Mouse (Mus musculus): ENCODE data around the gene Pax7. TPM values are rescaled to one million over a fixed set of nuclear protein-coding genes. Genes with fewer than 3 reads are reported as not detected.

Pax7 gene
- polyA plus RNA-seq, 1 experiment from 2014 or later = 1.1 TPM

GRCm38 (mm10) chr4:139821491-139822160, 11.7 kb downstream of the Pax7 start:
- Histone ChIP-seq H3K9ac (peak overlapping the region; percentile 6; the same call in 1 of the 2 replicates), H3K4me2 (replicated peaks) (peak overlapping the region; percentile 50), H3K4me1 (peaks cover 70% of the 10 kb centered on the region), H3K4me3 (peak overlapping the region; percentile 25), H3K9me3 (replicated peaks) (no peaks in the 10 kb centered on the region), H3K27me3 (peaks cover 94% of the 10 kb centered on the region), H3K27ac (peak overlapping the region; percentile 66), H3K36me3 (no peaks in the 10 kb centered on the region)
- peak; percentile 59 for ATAC-seq (ENCODE audit: low FRiP score)
- under 1% methylated on average over 62 of the region's 65 CpGs for WGBS

DNA sequence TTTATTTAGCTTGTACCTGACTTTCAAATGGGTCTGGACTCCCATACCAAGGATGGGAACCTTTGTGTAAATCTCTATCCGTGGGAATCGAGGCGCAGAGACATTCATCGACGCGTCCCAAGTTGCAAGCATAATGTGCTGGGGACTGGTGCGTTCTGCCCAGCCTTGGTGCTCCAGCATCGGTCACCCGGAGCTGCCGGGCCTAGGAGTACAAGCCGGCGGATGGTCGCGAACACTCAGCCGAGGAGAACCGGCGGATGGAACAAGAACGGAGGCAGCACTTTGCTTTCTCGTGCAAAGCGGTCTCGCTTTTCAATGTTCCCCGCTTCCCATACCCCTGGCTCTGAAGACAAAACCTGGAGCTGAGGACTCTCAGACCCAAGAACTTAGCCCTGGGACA, 12.3 kb downstream of the Pax7 start:
- WGBS = 1% methylated on average over 22 of the region's 22 CpGs
- peak overlapping the region; percentile 25 for H3K4me3 ChIP-seq
- H3K36me3 ChIP-seq = no peaks in the 10 kb centered on the region
- H3K27ac ChIP-seq = 0 out of 2 replicates have a peak overlapping the region, but pooled peaks have one; percentile 66
- ATAC-seq (ENCODE audit: low FRiP score) = no peak
- H3K27me3 ChIP-seq = peaks cover 94% of the 10 kb centered on the region
- no peaks in the 10 kb centered on the region for H3K9me3 ChIP-seq (replicated peaks)
- peak overlapping the region; percentile 6 for H3K9ac ChIP-seq
- peak overlapping the region; percentile 50 for H3K4me2 ChIP-seq (replicated peaks)
- peaks cover 66% of the 10 kb centered on the region for H3K4me1 ChIP-seq

- Histone ChIP-seq H3K4me1 (peaks cover 57% of the 10 kb centered on the region), H3K9ac (no peak overlapping the region), H3K4me2 (replicated peaks) (no peak overlapping the region), H3K4me3 (no peak overlapping the region), H3K36me3 (no peaks in the 10 kb centered on the region), H3K27me3 (peaks cover 92% of the 10 kb centered on the region), H3K9me3 (replicated peaks) (no peaks in the 10 kb centered on the region), H3K27ac (no peak overlapping the region)
- ATAC-seq (ENCODE audit: low FRiP score) = no peak
- 5% methylated on average over 9 of the region's 9 CpGs for WGBS
These were observed 13.8 kb downstream of the Pax7 start for GRCm38 (mm10) chr4:139819411-139820030.

- Histone ChIP-seq H3K27ac (no peak overlapping the region), H3K4me3 (no peak overlapping the region), H3K36me3 (no peaks in the 10 kb centered on the region), H3K9ac (no peak overlapping the region), H3K4me2 (replicated peaks) (0 out of 2 replicates have a peak overlapping the region, but pooled peaks have one; percentile 6), H3K27me3 (peaks cover 92% of the 10 kb centered on the region), H3K4me1 (peaks cover 49% of the 10 kb centered on the region), H3K9me3 (replicated peaks) (no peaks in the 10 kb centered on the region)
- no peak for ATAC-seq (ENCODE audit: low FRiP score)
- WGBS = 1% methylated on average over 6 of the region's 7 CpGs
These were observed 15.2 kb downstream of the Pax7 start for GRCm38 (mm10) chr4:139818163-139818562.

DNA sequence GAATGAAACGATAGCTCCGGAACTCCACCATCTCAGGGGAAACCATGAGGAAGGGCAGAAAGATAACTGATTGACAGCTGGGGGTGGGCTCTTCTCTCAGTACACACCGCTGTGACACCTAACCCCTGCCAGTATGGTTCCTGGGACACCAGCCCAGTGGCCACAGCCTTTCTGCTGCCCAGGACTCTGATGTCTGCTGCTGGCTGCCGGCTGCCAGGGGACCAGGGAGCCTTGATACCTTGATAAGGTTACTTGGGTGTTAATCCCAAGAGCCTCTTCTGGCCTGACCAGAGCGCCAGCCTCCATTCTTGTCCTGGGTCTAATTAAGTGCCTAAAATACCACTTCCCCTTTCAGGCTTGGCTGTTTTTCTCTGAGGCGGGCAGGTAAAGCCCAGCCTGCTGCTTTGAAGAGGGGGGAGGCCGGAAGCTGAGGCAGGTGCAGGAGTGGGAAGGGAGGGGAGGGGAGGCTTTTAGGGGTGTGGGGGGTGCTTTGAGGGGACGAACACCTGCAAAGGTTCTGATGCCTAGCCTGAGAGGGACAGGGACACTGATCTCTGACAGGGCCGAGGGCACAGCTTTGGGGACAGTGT, 19.9 kb downstream of the Pax7 start:
- Histone ChIP-seq H3K9me3 (replicated peaks) (no peaks in the 10 kb centered on the region), H3K9ac (no peak overlapping the region), H3K4me2 (replicated peaks) (no peak overlapping the region), H3K4me1 (peaks cover 44% of the 10 kb centered on the region), H3K27me3 (peaks cover 96% of the 10 kb centered on the region), H3K27ac (no peak overlapping the region), H3K36me3 (no peaks in the 10 kb centered on the region), H3K4me3 (no peak overlapping the region)
- WGBS = 29% methylated on average over 9 of the region's 9 CpGs
- ATAC-seq (ENCODE audit: low FRiP score) = no peak

DNA sequence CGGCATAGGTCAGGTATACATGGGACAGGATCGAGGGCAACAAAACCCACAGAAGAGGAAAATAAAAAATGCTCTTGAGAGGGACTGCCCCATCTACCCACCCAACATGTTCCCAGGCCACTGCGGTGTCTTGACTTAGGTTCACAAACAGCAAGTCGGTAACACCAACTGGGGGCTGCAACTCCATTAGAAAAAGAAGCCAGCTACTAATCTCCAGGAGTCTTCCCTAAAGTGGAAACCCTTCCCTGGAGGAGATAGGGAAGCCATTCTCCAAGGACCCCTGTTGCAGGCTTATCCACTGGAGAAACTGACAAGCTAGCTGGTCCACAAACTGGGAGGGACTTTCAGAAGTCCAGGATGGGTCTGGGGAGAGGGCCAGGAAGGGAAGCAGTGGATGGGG, 21.4 kb downstream of the Pax7 start:
- 47% methylated on average over 4 of the region's 4 CpGs for WGBS
- no peak overlapping the region for H3K4me3 ChIP-seq
- ATAC-seq (ENCODE audit: low FRiP score) = no peak
- H3K36me3 ChIP-seq = no peaks in the 10 kb centered on the region
- no peaks in the 10 kb centered on the region for H3K9me3 ChIP-seq (replicated peaks)
- H3K4me1 ChIP-seq = peaks cover 40% of the 10 kb centered on the region
- H3K27me3 ChIP-seq = peaks cover 91% of the 10 kb centered on the region
- no peak overlapping the region for H3K9ac ChIP-seq
- H3K27ac ChIP-seq = no peak overlapping the region
- no peak overlapping the region for H3K4me2 ChIP-seq (replicated peaks)

- Histone ChIP-seq H3K27ac (peak overlapping the region; percentile 62; the same call in 1 of the 2 replicates), H3K4me2 (replicated peaks) (peak overlapping the region; percentile 28; the same call in 1 of the 2 replicates)
- ATAC-seq (ENCODE audit: low FRiP score) = no peak
These were observed 21.9 kb downstream of the Pax7 start for GRCm38 (mm10) chr4:139811475-139811874.

GRCm38 (mm10) chr4:139810762-139811438, 22.4 kb downstream of the Pax7 start:
- no peak overlapping the region for H3K9ac ChIP-seq
- peaks cover 91% of the 10 kb centered on the region for H3K27me3 ChIP-seq
- no peaks in the 10 kb centered on the region for H3K9me3 ChIP-seq (replicated peaks)
- H3K4me2 ChIP-seq (replicated peaks) = peak overlapping the region; percentile 28
- peak; percentile 18; the same call in 1 of the 2 replicates for ATAC-seq (ENCODE audit: low FRiP score)
- no peaks in the 10 kb centered on the region for H3K36me3 ChIP-seq
- peaks cover 50% of the 10 kb centered on the region for H3K4me1 ChIP-seq
- peak overlapping the region; percentile 62 for H3K27ac ChIP-seq
- no peak overlapping the region for H3K4me3 ChIP-seq
- WGBS = 3% methylated on average over 22 of the region's 22 CpGs

More at GRCm38 (mm10) chr4:139811475-139811874, 21.9 kb downstream of the Pax7 start:
- H3K36me3 ChIP-seq = no peaks in the 10 kb centered on the region
- H3K9me3 ChIP-seq (replicated peaks) = no peaks in the 10 kb centered on the region
- peaks cover 44% of the 10 kb centered on the region for H3K4me1 ChIP-seq
- peaks cover 91% of the 10 kb centered on the region for H3K27me3 ChIP-seq
- no peak overlapping the region for H3K9ac ChIP-seq
- 11% methylated on average over 5 of the region's 5 CpGs for WGBS
- H3K4me3 ChIP-seq = no peak overlapping the region

DNA sequence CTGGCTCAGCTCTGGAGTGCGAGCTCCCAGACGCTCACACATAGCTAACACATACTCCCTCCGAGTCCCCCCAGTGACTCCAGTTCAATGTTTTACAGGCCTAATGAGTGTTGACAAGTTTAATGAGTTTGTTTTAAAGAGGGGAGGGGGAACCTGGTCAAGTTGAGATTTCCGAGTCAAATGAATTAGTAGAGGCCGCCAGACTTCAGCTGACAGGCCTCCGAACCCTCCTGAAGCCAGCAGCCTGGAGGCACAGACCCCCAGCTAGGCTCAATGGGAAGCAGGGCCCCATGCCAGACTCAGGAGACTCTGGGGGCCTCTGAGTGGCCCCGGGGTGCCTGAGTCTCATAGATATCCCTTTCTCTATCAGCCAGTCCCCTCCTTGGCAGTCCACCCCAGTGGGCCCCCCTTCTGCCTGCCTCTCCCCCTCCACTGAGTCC, 23.9 kb downstream of the Pax7 start:
- H3K4me2 ChIP-seq (replicated peaks) = no peak overlapping the region
- peak; percentile 52 for ATAC-seq (ENCODE audit: low FRiP score)
- H3K4me3 ChIP-seq = no peak overlapping the region
- no peaks in the 10 kb centered on the region for H3K9me3 ChIP-seq (replicated peaks)
- H3K4me1 ChIP-seq = peaks cover 56% of the 10 kb centered on the region
- H3K36me3 ChIP-seq = no peaks in the 10 kb centered on the region
- peak overlapping the region; percentile 44; the same call in 1 of the 2 replicates for H3K27ac ChIP-seq
- H3K9ac ChIP-seq = no peak overlapping the region
- WGBS = 5% methylated on average over 7 of the region's 7 CpGs
- peaks cover 93% of the 10 kb centered on the region for H3K27me3 ChIP-seq

DNA sequence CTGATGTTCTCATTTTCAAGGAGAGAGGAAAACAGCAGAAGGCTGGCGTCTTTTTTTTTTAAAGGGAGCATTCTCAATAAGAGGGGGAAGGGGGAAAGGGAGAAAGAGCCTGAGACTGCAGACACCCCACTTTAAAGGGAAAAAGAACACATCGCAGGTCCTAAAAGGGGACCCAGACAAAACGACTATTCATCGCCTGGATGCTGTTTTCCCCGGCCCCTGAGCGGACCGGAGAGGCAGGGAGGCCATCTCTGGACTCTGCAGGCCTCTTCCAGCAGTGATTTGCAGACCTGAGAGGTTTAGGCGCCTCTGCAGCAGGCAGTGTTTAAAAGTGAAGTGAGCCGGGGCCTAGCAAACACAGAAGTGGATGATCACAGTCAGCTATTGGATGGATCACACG, 25.5 kb downstream of the Pax7 start:
- H3K27ac ChIP-seq = peak overlapping the region; percentile 79
- no peaks in the 10 kb centered on the region for H3K9me3 ChIP-seq (replicated peaks)
- H3K4me2 ChIP-seq (replicated peaks) = no peak overlapping the region
- peaks cover 87% of the 10 kb centered on the region for H3K27me3 ChIP-seq
- no peaks in the 10 kb centered on the region for H3K36me3 ChIP-seq
- no peak overlapping the region for H3K4me3 ChIP-seq
- H3K4me1 ChIP-seq = peaks cover 57% of the 10 kb centered on the region
- WGBS = 6% methylated on average over 10 of the region's 10 CpGs
- no peak overlapping the region for H3K9ac ChIP-seq
- peak; percentile 8; the same call in 1 of the 2 replicates for ATAC-seq (ENCODE audit: low FRiP score)

GRCm38 (mm10) chr4:139807191-139807808, 26.0 kb downstream of the Pax7 start:
- peak overlapping the region; percentile 32 for H3K4me2 ChIP-seq (replicated peaks)
- no peaks in the 10 kb centered on the region for H3K9me3 ChIP-seq (replicated peaks)
- H3K27ac ChIP-seq = peak overlapping the region; percentile 79
- peak overlapping the region; percentile 41; the same call in 1 of the 2 replicates for H3K9ac ChIP-seq
- peaks cover 87% of the 10 kb centered on the region for H3K27me3 ChIP-seq
- WGBS = 5% methylated on average over 14 of the region's 14 CpGs
- H3K4me3 ChIP-seq = no peak overlapping the region
- H3K4me1 ChIP-seq = peaks cover 57% of the 10 kb centered on the region
- no peaks in the 10 kb centered on the region for H3K36me3 ChIP-seq
- ATAC-seq (ENCODE audit: low FRiP score) = peak; percentile 75
